Mouse (Mus musculus): ENCODE results near the gene St7l. TPM values are rescaled to one million over a fixed set of nuclear protein-coding genes. Genes with fewer than 3 reads are reported as not detected.
A peak's percentile ranks its signal among the peaks of the same experiment; 100 is the strongest.

Gene St7l
- 32.6 and 40.5 TPM in 2 replicates for polyA plus RNA-seq (2015; fragmentation: Nextera tagmentation; extraction: Ambion mirVana)

DNA sequence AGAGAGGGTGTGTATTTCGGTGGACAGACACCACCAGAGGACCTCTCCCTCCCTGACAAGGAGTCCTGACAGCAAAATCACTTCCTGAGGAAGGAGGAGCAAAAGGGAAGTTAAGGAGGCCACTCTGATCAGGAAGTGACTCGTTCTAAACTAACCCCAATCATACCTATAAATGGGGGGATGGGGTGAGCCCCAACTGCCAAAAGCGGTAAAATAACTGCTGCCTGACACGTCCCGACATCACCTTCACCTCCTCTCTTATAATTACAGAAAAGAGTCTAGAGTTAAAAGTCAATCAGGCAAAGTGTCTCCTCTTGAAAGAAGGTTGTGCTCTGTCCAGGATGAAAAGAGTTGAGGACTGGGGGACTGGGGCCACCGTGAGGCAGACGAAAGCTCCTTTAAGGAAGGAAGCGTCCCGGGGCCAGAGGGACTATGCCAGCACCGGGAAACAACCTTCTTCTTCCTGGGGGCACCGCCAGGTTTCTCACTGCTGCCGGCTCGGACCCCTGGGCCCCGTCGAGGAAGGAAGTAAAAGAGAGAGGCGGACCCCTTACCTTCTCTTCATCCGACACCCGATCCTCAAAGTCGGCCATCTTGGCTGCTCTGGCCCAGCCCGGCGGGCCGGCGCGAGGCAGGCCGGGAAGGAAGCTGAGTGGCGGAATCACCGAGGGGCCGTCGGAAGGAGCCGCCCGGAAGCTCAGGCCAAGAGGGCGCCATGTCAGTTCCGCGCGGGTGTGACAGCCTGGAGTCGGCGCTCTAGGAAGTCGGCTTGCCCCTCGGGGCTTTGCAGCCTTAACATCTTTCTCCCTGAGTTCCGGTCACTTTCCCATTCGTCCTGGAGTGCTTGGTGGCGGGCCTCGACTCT is at the start of gene St7l, which contains the start of gene Capza1:
Gene St7l, plus strand, starts transcription at position 220 of the 865 bp plus-strand sequence.
Gene Capza1, minus strand, starts transcription at position 720 of the 865 bp plus-strand sequence.
- WGBS, result 0% methylated on average over 40 of the region's 43 CpGs
- Histone ChIP-seq H3K4me2 (peak within 1 kb of the TSS; percentile 86), H3K9me3 (replicated peaks) (no peaks in the 10 kb centered on the region), H3K4me3 (peak within 1 kb of the TSS; percentile 72), H3K36me3 (ENCODE audit: poor library complexity, severe bottlenecking) (peaks cover 6% of the 10 kb centered on the region; the same call in 1 of the 2 replicates), H3K9ac (peak within 1 kb of the TSS; percentile 86), H3K27me3 (no peaks in the 10 kb centered on the region), H3K4me1 (peaks cover 39% of the 10 kb centered on the region), H3K27ac (peak within 1 kb of the TSS; percentile 93)
- peak; percentile 98 for ATAC-seq

DNA sequence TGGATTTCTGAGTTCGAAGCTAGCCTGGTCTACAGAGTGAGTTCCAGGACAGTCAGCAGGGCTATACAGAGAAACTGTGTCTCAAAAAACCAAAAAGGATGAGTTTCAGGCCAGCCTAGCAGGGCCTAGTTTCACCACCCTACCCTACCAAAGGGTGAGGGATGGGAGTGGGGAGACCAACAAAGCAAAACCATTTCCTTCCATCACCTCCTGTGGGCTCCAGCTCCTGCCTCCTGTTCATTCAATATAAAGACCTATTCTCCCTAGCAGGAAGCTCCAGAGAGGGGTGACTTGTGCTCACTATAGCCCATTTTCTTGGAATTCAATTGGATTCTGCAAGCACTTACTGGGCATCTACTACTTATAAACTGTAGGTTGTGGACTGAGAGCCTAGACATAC is 49.1 kb upstream of the St7l start:
- Histone ChIP-seq H3K4me2 (no peak overlapping the region), H3K4me3 (no peak overlapping the region), H3K9me3 (replicated peaks) (no peaks in the 10 kb centered on the region), H3K4me1 (peaks cover 18% of the 10 kb centered on the region), H3K36me3 (ENCODE audit: poor library complexity, severe bottlenecking) (no peaks in the 10 kb centered on the region), H3K27me3 (no peaks in the 10 kb centered on the region), H3K9ac (no peak overlapping the region), H3K27ac (no peak overlapping the region)
- WGBS, result 94% methylated on average over 1 of the region's 1 CpGs
- ATAC-seq, result no peak

DNA sequence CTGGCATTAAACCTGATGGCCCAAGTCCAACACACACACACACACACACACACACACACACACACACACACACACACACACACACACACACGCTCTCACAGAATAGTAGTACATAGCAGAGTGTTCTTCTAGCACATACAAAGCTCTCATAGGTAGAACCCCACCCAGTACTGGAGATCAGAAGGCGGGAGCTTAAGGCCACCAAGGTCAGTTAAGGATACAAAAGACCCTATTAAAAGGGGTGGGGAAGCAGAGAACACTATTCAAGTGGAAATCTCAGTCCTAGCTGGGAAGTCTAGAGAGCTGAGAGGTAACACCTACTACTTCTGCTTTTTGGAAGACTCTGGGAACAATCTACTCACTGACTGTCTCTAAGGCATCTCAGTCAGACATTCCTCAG is 48.5 kb upstream of the St7l start:
- Histone ChIP-seq H3K4me3 (no peak overlapping the region), H3K27me3 (no peaks in the 10 kb centered on the region), H3K27ac (no peak overlapping the region), H3K4me1 (peaks cover 18% of the 10 kb centered on the region), H3K4me2 (no peak overlapping the region), H3K9me3 (replicated peaks) (no peaks in the 10 kb centered on the region), H3K9ac (no peak overlapping the region), H3K36me3 (ENCODE audit: poor library complexity, severe bottlenecking) (no peaks in the 10 kb centered on the region)
- ATAC-seq, result no peak
- WGBS, result 93% methylated on average over 2 of the region's 2 CpGs

DNA sequence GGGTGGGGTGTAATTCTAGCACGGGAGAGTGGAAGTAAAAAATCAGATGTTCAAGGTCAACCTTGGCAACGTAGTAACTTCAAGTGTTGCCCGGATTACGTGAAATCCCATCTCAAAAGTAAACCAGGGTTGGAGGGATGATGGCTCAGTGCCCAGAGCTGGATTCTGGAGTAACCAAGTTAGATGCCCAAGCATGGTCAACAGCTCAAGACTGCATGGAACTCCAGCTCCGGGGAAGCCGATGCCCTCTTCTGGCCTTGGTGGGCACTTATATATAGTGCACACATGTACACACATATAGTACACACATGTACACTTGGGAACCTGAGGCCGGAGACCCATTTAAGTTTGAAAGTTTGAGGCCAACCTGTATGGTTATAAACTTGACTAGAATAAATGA is 47.7 kb upstream of the St7l start:
- Histone ChIP-seq H3K4me2 (no peak overlapping the region), H3K9ac (no peak overlapping the region), H3K27ac (no peak overlapping the region), H3K4me3 (no peak overlapping the region), H3K36me3 (ENCODE audit: poor library complexity, severe bottlenecking) (peaks cover 6% of the 10 kb centered on the region; the same call in 1 of the 2 replicates), H3K9me3 (replicated peaks) (no peaks in the 10 kb centered on the region), H3K4me1 (peaks cover 18% of the 10 kb centered on the region), H3K27me3 (no peaks in the 10 kb centered on the region)
- 92% methylated on average over 7 of the region's 7 CpGs for WGBS
- no peak for ATAC-seq

DNA sequence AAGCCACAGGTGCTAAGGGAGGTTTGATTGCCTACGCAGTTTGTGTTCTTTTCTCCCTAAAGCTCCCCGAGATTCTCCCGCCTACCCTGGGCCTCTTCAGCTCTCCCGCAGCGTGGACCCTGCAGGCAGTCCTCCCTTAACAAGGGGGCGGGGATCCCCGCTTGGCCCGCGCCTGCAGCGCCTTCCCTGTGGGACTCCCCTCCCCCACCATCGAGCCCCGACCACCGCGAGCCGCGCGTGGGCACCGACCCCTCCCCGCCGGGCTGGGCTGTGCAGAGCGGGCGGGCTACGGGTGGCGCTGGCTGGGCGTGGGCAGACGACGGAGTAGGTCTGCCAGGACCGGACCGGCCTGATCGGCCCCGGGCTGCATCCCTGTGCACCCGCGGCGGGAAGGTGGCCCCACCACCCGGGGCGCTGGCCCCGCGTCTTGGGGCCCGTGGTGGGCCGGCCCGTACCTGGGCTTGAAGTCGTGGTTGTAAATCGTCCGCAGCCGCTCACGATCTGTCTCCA is 46.3 kb upstream of the St7l start:
- ATAC-seq, result peak; percentile 85
- Histone ChIP-seq H3K27me3 (no peaks in the 10 kb centered on the region), H3K36me3 (ENCODE audit: poor library complexity, severe bottlenecking) (peaks cover 14% of the 10 kb centered on the region), H3K9ac (peak overlapping the region; percentile 89), H3K4me2 (peak overlapping the region; percentile 98), H3K9me3 (replicated peaks) (no peaks in the 10 kb centered on the region), H3K4me1 (peaks cover 18% of the 10 kb centered on the region), H3K27ac (peak overlapping the region; percentile 40; the same call in 1 of the 2 replicates), H3K4me3 (peak overlapping the region; percentile 77)
- WGBS, result under 1% methylated on average over 46 of the region's 46 CpGs

DNA sequence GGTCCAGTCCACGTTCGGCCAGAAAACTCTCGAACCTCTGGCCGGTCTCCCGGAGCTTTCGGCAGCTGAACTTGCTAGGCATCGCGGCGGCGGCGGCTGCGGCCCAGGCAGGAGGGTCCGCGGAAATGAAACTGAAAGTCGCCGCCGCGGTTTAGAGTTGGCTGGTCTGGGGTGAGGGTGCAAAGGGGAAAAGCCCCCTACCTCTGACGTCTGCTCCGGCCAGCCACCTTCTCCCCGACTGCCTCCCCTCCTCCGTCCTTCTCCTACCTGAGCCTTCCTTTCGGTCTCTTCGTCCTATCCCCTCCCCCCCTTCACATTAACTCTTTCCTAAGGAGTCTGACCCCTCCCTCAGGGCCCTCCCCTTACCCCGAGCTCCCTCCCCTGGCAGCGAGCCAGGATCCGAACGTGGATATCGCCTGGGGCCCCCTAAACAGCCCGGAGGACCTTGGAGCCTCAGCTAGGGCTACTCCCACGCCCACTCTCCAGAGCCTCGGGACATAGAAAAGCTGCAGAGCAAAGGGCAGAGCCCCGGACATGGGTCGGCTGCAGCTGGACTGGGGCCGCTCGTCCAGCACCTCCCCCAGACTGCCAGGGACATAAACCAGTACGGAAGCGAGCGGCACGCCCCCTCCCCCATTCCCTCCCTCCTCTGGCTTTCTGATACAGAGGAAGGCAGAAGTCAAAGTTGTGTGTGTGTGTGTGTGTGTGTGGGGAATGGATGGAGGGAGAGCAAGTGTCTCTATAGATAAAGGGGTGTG is 45.6 kb upstream of the St7l start, which contains the start of gene Mov10:
Gene Mov10, minus strand, starts transcription at position 573 of the 758 bp plus-strand sequence.
- Histone ChIP-seq H3K36me3 (ENCODE audit: poor library complexity, severe bottlenecking) (peaks cover 14% of the 10 kb centered on the region), H3K9ac (peak within 1 kb of the TSS; percentile 89), H3K27me3 (no peaks in the 10 kb centered on the region), H3K4me3 (peak within 1 kb of the TSS; percentile 77), H3K4me1 (peaks cover 18% of the 10 kb centered on the region), H3K4me2 (peak within 1 kb of the TSS; percentile 98), H3K9me3 (replicated peaks) (no peaks in the 10 kb centered on the region), H3K27ac (peak within 1 kb of the TSS; percentile 40; the same call in 1 of the 2 replicates)
- under 1% methylated on average over 37 of the region's 40 CpGs for WGBS
- peak; percentile 82 for ATAC-seq

DNA sequence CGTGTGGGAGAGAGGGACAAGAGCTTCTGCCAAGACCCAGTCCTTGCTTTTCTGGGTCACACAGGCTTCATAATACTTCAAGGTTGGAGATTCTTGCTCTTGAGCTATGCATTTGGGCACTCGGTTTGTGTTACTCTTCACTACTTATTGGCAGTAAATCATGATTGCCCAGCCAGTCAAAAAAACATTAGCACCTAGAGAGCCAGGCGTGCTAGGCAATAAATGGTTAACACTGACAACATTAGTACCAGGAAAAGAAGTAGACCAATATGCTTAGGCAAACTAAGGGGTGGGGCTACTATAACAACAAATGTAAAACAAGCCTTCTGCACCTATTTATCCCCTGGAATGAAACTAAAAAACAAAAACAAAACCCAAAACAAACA is 45.1 kb upstream of the St7l start:
- Histone ChIP-seq H3K4me3 (peak overlapping the region; percentile 77), H3K36me3 (ENCODE audit: poor library complexity, severe bottlenecking) (peaks cover 14% of the 10 kb centered on the region), H3K27ac (no peak overlapping the region), H3K9me3 (replicated peaks) (no peaks in the 10 kb centered on the region), H3K9ac (peak overlapping the region; percentile 89), H3K4me2 (peak overlapping the region; percentile 98), H3K27me3 (no peaks in the 10 kb centered on the region), H3K4me1 (peaks cover 18% of the 10 kb centered on the region)
- ATAC-seq, result no peak
- WGBS, result 8% methylated on average over 3 of the region's 3 CpGs

DNA sequence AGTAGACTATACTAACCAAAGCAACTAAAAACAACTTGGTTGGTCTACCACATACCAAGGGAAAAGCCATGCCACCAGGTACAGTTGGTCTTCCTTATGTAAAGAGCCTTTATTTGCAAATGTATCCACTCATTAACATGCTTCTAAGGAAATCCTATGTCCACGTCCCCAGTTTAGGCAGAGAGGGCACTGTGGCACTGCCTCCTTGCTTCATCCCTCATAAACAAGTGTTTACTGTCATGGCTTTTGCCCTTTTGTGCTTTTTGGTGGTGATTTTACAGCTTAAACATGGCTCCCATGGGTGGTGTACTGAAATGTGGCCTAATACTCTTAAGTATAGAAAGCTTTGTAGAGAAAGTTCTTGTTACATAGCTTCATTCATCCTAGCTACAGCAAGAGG is 43.4 kb upstream of the St7l start:
- Histone ChIP-seq H3K9ac (no peak overlapping the region), H3K27me3 (no peaks in the 10 kb centered on the region), H3K4me2 (no peak overlapping the region), H3K9me3 (replicated peaks) (no peaks in the 10 kb centered on the region), H3K4me1 (peaks cover 18% of the 10 kb centered on the region), H3K4me3 (no peak overlapping the region), H3K27ac (no peak overlapping the region), H3K36me3 (ENCODE audit: poor library complexity, severe bottlenecking) (peaks cover 18% of the 10 kb centered on the region)
- WGBS, result 48% methylated on average over 1 of the region's 1 CpGs
- no peak for ATAC-seq

DNA sequence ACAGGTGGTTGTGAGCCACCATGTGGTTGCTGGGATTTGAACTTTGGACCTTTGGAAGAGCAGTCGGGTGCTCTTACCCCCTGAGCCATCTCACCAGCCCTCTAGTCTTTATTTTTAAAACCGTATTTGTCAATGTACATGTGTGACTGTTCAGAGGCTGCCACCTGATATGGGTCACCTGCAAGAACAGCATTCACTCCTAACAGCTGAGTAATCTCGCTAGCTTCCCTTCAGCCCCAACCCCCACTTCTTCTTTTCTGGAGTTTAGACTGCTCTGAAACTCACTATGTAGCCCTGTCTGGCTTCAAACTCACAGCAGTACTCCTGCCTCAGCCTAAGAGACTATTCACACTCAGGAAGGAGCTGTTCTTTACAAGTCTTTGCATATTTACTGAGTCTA is 41.4 kb upstream of the St7l start:
- Histone ChIP-seq H3K27ac (no peak overlapping the region), H3K36me3 (ENCODE audit: poor library complexity, severe bottlenecking) (peaks cover 28% of the 10 kb centered on the region), H3K4me3 (no peak overlapping the region), H3K9ac (no peak overlapping the region), H3K4me2 (no peak overlapping the region), H3K4me1 (peaks cover 10% of the 10 kb centered on the region), H3K9me3 (replicated peaks) (no peaks in the 10 kb centered on the region), H3K27me3 (no peaks in the 10 kb centered on the region)
- ATAC-seq, result no peak
- 87% methylated on average over 3 of the region's 3 CpGs for WGBS

DNA sequence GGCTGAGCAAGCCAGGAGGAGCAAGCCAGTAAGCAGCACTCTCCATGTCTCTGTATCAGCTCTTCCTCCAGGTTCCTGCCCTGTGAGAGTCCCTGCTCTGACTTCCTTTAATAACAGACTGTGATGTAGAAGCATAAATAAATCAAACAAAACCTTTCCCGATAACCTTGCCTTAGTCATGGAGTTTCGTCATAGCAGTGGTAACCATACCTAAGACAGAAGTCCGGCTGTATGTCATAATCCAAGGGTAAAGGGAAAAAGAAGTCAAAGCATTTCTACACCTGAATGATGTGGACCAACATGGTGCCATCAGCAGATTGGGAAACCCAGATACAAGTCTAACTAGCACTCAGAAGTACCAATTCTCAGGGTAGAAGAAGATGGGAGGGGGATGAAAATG is 28.0 kb upstream of the St7l start:
- H3K9ac ChIP-seq, result no peak overlapping the region
- no peaks in the 10 kb centered on the region for H3K9me3 ChIP-seq (replicated peaks)
- no peaks in the 10 kb centered on the region for H3K27me3 ChIP-seq
- WGBS, result 98% methylated on average over 3 of the region's 3 CpGs
- H3K4me3 ChIP-seq, result no peak overlapping the region
- no peak overlapping the region for H3K4me2 ChIP-seq
- no peak overlapping the region for H3K27ac ChIP-seq
- H3K4me1 ChIP-seq, result no peaks in the 10 kb centered on the region
- ATAC-seq, result no peak
- H3K36me3 ChIP-seq (ENCODE audit: poor library complexity, severe bottlenecking), result peaks cover 65% of the 10 kb centered on the region

DNA sequence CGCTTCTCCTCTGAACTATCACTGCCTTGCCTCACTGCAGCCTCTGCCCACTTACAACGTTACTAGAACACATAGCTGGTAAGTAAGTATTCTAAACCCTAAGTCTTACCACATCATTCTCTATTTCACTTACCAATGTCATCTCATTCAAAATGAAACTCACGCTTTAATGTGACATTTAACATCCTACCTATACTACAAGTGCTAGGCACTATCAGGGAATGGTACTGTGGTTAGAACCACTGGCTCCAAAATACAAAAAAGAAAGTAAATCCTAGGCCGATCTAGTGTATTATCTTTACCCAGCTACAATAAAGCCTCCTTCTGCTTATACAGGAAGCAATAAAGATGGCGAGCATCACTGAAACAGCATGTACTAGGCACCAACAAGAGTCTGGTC is 22.8 kb upstream of the St7l start:
- Histone ChIP-seq H3K36me3 (ENCODE audit: poor library complexity, severe bottlenecking) (peaks cover 68% of the 10 kb centered on the region), H3K9ac (no peak overlapping the region)

DNA sequence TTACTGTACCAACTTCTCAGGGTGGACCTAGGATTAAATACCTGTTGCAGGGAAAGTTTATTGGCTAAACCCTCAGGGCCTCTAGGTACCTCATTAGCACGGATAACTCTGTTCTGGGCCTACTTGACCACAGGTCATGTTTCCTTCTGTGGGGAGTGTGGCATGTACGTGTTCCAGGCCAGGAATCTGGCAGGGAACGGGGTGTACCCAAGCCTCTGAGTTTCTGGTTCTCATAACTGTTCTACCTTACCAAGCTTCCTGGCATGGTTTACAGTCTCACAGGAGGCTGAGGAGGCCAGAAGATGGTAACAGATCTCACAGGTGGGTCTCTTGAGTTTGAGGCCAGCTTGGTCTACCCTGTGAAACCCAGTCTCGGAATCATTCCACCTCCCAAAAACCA is 17.2 kb upstream of the St7l start:
- no peaks in the 10 kb centered on the region for H3K4me1 ChIP-seq
- ATAC-seq, result no peak
- no peak overlapping the region for H3K4me3 ChIP-seq
- H3K9me3 ChIP-seq (replicated peaks), result no peaks in the 10 kb centered on the region
- H3K4me2 ChIP-seq, result no peak overlapping the region
- no peak overlapping the region for H3K27ac ChIP-seq
- no peaks in the 10 kb centered on the region for H3K27me3 ChIP-seq
- no peak overlapping the region for H3K9ac ChIP-seq
- 92% methylated on average over 4 of the region's 4 CpGs for WGBS
- H3K36me3 ChIP-seq (ENCODE audit: poor library complexity, severe bottlenecking), result peaks cover 49% of the 10 kb centered on the region

More for the DNA sequence above, 22.8 kb upstream of the St7l start:
- Histone ChIP-seq H3K27ac (no peak overlapping the region), H3K4me2 (no peak overlapping the region), H3K4me1 (no peaks in the 10 kb centered on the region), H3K9me3 (replicated peaks) (no peaks in the 10 kb centered on the region), H3K4me3 (no peak overlapping the region), H3K27me3 (no peaks in the 10 kb centered on the region)
- no peak for ATAC-seq
- WGBS, result 96% methylated on average over 5 of the region's 5 CpGs
